Mouse (Mus musculus) left cerebral cortex, postnatal 36 days (tissue): ENCODE results near the gene Fads6. TPM values are rescaled to one million over a fixed set of nuclear protein-coding genes. Genes with fewer than 3 reads are reported as not detected.
A peak's percentile ranks its signal among the peaks of the same experiment; 100 is the strongest.

Experiments
- DNase-seq, 2 experiments: peaks; one replicate each; pipeline ENCODE4 v3.0.0; 2021 to 2022; ENCODE audit warnings: low spot score in 2 of 2, mixed read lengths in 1 of 2
- intact Hi-C: fragments of 180-260 bp; cut with DNase I; formaldehyde crosslinking; loops from one replicate; pipeline ENCODE4 v1.15.1; 2025
- total RNA-seq, 2 experiments: library from RNA; stranded (reverse); gene quantifications; 2 replicates each; pipeline ENCODE4 v1.2.3; 2021

Fads6 gene
- total RNA-seq, 2 experiments from 2014 or later: 12.7 to 13.0 TPM

DNA sequence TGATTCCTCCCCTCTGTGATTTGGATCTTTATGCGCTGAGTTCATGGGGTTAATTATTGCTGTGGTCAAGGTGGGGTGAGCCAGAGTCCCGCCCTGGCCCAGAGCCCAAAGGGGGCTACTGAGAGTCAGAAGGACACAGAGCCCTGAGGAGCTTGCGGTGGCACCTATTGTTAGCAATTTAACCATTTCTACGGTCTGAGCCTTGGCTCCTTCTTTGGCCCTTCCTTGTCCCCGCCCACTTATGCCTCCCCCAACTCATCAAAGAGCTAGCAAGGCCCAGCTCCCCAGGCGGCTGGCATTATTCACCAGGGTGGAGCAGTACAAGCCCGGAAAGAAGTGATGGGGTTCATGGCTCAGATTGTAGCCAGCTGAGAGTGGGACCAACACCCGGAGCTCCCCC lies 9.4 kb upstream of the Fads6 start, which contains the start of gene Otop2:
TSS of gene Otop2 (plus strand) at position 301 of the 400 bp plus-strand sequence.
- intact Hi-C loops: no loop called here
- DNase-seq: no peak

DNA sequence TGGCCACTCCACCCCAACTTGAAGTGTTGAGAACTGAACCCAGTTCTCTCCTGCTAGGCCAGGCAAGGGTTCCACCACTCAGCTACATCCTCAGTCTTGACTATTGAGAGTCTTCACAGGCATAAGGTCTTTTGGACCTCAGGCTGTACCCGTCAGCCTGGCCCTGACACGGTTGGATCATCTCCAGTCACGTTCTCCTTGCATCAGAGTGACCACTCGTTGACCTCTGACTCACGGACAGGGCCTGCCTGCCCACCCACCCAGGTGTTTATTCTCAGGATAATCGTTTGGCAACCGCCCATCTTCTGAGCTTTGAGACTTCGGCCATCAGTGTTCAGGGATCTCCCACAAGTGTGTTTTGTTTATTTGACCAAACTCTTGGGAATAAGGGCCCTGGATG lies 5.7 kb upstream of the Fads6 start:
- DNase-seq: no peak
- intact Hi-C loops: no loop called here

DNA sequence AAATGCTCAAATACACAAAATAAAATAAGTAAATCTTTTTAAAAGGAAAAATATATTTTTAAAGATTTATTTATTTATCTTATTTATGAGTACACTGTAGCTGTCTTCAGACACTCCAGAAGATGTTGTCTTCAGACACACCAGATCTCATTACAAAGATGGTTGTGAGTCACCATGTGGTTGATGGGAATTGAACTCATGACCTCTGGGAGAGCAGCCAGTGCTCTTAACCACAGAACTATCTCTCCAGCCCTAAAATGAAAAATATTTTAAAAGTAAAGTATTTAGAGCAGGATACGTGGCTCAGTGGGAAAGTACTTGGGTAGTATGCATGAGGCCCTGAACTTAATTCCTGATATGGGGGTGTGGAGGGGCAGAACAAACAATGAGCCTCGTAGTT lies 3.9 kb upstream of the Fads6 start:
- no peak for DNase-seq
- intact Hi-C loops: no loop called here

DNA sequence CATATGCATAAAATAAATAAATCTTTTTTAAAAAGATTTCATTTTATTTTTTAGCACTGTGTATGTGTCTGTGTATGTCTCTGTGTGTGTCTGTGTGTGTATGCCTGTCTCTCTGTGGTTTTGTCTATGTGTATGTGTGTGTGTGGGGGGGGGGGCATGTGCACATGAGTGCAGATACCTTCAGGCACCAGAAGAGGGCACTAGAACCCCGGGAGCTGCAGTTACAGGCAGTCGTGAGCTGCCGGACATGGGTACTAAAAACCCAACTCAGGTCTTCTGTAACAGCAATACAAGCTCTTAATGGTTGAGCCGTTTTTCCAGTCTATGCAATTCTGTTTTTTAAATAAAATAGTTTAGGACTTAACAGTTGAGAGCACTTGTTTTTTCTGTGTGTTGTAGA lies 3.3 kb upstream of the Fads6 start:
- DNase-seq: no peak
- intact Hi-C loops: no loop called here

DNA sequence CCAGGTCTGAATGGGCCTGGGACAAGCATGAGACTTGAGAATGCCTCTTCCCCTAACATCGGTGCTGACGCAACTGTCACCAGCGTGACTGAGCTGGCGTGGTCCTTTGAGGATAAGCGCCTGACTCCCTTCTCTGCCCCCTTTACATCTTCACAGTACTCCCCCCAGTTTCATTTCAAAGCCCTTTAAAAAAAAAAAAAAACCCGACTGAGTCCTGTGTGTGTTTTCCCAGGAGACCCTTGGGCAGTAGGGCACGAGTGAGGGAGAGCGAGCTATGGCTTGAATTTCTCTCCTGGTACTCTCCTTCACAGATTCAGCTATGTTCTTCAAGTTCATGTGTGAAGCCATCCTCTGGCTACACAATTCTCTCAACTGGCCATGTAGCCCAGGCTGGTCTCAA lies 697 bp upstream of the Fads6 start:
- DNase-seq: no peak
- intact Hi-C loops: no loop called here

DNA sequence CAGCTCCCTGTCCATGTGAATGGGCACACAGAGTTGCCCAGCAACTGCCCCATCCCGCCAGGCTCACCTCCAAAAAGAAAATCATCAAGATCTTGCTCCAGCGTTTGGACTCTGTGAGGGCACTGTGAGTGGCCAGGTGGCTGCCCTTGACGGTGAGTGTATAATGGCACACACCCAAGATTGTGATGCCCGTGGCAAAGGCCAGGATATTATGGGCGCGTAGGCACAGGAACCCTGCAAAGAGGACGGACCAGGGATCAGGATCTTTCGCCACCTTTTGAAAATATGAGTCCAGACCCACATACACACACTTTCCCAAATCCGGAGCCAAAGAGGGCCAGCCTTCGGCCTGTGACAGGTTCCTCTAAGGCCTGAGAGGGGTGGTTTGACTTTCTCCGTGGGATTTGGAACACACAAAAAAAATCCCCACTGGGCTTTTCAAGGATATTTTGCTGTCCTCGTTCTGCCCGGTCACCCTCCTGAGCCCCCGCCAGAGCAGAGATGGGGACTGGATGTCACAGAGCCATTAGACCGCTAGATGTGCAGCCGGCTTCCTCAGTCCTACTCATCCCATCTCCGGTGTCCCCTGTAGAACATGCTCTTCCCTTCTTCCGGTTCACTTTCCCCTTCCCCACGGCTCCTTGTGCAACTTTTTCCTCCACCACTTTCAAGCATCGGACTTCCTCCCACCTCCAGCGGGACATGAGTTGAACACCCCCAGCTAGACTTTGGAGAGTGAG lies 822 bp downstream of the Fads6 start:
- no peak for DNase-seq
- intact Hi-C loops: no loop called here

DNA sequence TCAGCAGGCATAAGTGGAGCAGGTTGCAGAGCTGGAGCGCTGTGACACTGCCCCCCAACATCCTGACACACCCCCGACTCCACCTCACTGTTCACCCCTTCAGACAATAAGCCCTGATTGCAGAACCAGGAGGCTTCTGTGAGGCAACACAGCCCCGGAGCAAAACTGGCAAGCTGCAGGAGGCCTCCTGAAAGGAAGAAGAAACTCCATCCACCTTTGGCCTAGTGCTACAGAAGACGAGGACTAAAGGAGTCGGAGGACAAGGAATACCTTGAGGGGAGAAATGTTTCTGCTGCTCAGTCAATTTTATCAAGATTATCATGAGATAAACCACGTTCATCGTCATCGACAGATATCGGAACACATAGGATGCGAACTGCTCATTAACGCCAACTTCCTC lies 1.5 kb downstream of the Fads6 start:
- no peak for DNase-seq
- intact Hi-C loops: no loop called here

DNA sequence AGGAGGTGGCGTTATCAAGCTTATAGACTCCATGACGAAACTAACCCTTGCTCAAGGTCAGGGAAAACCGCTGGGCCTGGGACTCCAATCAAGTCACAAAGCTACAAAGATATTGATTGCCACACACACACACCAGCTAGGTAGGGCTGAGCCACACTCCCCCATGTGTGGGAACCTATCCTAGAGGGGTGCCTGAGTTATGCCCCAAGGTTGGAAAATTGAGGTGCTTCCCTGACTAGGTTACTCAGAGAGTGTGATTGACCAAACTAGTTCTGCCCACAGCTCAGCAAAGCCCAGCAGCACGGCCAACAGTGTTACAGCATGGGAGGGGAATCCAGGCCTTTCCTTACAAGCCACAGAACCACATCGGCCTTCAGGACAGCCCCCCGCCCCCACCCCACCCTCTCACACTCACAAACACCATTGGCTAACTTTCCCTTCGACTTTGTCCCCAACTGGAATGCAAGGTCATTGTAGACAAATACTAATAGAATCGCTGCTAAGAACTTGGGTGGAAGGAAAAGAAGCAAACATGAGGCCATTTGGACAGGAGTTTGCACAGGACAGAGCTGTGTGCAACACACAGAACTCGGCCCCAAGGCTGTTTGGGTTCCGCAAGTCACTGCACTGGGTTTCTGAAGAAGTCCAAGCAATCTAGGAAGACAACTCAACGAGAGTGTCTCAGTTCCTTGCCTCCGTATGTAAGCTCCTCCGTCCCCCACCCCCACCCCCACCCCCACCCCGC lies 4.7 kb downstream of the Fads6 start:
- intact Hi-C loops: no loop called here
- no peak for DNase-seq

DNA sequence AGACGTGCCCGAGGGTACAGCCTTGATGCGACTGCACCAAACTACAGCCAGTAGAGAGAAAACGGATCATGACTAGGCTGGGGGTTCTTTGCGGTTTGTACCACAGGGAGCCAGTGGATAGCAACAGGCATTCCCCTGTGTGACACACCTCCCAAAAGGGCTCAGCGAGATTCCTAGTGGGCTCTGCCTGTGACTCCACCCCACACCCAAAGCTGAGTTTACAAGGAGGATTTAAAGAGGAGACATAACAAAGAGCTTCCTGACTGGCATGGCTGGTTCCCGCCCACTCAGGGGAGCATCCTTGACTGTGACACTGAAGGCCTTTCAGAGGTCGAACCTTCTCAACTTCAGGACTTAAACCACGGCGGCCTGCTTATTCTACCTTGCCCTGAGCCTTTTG lies 6.0 kb downstream of the Fads6 start:
- no peak for DNase-seq
- intact Hi-C loops: no loop called here

DNA sequence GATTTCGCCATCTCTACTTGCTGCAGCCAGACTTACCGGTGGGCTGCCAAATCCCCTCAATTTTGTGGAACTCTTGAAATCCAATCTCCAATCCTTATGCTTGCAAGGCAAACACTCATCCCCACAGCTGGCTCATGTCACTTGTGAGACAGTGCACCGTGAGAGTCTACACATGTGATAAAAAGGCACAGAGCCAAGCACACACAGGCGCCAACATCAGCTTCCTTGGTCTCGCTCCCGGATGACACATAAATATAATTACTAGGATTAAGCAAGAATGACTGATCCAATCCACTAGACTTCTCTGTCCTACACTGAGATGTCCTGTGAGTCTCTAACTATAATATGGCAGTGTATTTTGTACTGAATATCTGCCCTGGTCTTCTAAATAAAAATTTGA lies 6.5 kb downstream of the Fads6 start:
- DNase-seq: no peak

DNA sequence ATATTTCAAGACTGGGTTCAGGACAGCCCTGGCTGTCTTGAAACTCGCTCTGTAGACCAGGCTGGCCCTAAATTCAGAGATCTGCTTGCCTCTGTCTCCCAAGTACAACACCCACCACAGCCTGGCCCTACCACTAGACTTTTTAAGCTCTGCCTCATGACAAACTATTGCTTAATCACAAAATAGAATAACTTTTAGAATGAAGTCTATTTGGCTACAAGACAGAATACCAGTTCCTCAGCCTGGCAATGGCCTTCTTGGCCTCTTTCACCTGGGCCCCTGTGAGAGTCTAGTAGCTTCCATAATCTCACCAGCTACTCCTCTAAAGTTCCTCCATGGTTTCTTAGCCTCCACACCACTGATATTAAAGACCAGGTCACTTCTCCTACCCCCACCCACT lies 7.1 kb downstream of the Fads6 start:
- DNase-seq: no peak
- intact Hi-C loops: no loop called here

More for the DNA sequence above, 6.5 kb downstream of the Fads6 start:
- intact Hi-C loops: no loop called here

DNA sequence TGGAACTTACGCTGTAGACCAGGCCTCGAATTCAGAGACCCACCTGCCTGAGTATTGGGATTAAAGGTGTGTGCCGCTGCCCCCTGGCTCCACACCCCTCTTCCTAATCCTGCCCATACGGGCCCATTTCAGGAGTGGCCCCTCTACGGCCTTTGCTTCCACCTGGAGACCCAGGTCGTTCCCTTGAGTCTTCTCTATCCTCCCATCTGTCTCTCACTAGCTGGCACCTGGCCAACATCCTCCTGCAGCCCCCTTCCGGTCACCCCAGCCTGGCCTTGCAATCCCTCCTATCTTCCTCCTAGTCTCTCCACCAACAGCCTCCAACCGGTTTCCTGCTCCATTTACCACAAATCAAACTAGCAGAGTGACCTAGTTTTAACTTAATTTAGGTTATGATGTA lies 7.6 kb downstream of the Fads6 start:
- DNase-seq: no peak
- intact Hi-C loops: no loop called here

DNA sequence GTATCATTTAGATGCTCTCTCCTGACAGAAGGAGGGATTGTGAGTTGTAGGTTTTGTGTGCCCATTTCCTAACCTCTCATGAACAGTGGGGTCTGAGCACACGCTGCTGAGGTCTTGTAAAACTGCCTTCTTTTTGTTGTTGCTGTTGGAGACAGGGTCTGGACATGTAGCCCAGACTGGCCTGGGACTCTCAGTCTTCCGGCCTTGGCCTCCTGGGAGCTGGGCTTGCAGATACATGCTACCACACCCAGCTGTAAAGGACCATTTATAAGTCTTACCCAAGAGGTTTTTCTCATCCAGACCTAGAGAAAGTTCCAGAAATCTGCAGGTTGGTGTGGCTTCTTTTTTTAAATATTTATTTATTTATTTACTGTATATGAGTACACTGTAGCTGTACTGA lies 9.2 kb downstream of the Fads6 start:
- intact Hi-C loops: no loop called here
- DNase-seq: no peak

DNA sequence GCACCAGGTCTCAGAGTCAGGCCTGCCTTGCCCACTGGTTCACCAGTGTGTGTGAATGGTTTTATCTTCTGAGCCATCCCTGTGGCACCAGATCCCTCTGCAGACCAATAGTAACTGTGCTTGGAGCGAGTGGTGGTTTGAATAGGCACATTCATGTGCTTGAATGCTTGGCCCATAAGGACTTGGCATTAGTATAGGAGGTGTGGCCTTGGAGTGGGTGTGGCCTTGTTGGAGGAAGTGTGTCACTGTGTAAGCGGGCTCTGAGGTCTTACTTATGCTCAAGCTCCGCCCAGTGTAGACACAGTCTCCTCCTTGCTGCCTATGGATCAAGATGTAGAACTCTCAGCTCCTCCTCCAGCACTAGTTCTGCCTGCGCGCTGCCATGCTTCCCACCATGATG lies 10.1 kb downstream of the Fads6 start:
- intact Hi-C loops: no loop called here
- no peak for DNase-seq

DNA sequence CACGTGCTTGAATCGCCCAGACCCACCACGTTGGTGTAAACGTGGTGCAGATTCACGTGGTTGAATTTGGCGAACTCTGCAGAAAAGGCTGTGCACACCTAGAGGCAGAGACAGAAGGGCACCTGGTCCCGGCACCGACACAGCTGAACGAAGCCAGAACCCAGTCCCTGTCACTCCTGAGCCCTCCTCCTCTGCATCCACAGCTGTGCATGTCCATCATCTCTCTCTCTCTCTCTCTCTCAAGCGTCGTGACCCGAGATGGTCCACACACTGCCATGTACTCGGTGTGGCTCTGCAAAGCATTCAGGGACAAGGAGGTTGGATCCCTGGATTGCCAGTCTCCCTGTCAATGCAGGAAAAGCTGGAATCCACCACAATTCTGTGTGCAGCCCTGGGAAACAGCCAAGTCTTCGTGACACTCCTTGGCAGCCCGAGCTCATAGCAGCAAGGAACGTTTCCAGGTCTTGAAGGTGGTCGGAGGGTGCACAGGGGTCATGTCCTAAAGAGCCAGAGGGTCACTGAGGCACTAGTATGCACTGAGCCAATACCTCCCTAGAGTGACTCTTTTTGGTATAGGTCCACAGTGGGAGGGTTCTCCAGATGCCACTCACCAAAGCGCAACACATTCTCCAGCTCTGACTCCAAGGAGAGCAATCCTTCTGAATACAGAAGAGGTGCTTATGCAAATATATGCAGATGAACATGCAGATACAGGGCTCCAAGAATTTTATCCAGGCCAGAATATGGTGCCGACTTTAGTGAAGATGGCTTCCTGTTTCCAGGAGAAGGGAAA lies 11.1 kb downstream of the Fads6 start:
- intact Hi-C loops: no loop called here
- DNase-seq: peak in 1 of 2 experiments; percentile 28

DNA sequence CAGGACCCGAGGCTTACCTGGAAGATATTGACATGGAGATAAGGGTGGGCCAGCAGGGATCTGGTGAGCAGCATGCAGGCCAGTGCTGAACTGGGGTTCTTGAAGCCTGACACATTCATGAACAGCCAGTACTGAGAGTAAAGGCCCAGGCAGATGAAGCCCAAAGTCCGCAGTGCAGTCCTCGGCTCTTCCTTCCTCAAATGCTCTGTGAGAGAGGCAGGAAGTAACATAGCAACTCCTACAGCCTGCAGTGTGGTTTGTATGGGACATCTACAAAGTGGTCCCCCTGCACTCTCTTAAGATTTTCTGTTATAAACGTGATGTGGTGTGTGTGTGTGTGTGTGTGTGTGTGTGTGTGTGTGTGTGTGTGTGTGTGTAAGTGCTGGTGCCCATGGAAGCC lies 12.2 kb downstream of the Fads6 start:
- intact Hi-C loops: no loop called here
- DNase-seq: no peak

DNA sequence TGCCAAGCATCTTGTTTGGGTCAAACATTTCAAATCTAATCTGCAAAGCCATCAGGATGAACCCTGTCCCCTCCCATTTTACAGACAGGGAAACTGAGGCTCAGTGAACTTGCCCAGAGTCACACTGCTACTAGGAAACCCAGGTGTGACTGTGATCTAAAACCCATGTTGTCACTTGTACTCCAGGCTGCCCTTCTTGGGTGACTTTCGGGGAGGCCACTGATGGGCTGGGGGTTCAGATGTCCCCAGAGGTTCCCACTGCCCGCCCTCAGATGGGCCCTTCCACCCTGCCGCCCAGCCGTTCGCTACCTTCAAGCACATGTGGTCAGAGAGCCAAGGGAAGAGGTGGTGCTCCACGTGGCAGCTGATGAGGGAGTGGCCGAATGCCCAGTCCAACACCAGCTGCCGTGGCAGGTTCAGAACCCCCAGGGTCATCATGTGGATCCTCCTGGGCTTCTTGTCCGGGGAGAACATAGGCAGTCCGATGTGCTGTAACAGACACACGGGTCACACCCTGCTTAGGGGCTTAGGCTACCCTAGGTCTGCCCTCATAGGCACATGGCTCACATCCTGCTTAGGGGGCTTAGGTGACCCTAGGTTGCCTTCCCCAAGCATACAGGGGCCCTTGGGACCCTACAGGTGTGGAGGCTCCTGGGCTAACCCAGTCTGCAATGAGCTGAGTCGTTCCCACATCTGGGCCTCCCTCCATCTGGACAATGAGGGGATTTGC lies 13.4 kb downstream of the Fads6 start:
- DNase-seq: no peak
- intact Hi-C loops: no loop called here

DNA sequence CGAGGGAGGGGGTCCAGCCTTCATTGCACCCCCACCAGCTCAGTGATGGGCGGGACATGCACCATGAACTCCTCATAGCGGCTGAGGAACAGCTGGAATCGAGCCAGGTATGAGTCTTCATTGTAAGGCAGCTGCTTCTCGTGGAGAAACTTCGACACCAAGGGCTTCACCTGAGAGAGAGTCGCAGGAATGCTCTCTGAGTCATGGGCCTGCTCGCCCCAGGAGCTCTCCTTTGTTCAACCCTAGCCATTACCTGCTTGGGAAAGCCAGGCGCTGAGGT lies 14.0 kb downstream of the Fads6 start:
- intact Hi-C loops: no loop called here
- DNase-seq: no peak

DNA sequence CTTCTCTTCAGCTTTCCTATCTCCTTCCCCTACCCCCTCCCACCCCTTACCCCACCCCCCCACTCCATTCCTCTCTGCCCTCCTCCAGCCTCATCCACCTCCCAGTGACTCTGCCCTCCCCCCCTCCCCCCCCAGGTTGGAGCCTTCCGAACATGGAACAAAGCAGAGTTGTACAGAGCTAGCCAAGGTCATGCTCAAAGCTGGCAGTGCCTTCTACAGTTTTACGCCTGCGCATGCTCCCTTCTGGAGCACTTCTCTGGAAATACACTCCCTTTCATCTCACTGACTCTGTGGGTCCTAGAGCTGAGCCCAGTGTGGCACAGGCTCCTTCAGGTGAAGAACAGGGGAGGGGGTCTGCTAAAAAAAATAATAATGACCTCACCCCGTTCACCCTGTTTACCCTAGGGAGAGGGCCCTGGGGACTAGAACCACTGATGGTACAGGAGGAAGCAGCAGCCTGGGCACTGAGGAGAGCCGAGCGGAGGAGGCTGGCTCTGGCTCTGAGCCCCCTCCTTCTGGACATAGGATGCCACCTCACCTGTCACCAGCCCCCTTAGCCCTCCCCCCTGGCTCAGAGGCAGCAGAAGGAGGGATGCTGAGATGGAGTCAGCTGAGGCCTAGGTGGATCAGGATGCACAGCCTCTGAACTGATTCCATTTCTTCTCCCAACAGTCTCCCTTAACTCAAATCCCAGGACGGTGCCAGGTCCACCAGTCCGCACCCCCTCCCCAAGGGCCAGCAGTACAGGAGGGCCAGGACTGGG lies 14.6 kb downstream of the Fads6 start:
- intact Hi-C loops: no loop called here
- no peak for DNase-seq

DNA sequence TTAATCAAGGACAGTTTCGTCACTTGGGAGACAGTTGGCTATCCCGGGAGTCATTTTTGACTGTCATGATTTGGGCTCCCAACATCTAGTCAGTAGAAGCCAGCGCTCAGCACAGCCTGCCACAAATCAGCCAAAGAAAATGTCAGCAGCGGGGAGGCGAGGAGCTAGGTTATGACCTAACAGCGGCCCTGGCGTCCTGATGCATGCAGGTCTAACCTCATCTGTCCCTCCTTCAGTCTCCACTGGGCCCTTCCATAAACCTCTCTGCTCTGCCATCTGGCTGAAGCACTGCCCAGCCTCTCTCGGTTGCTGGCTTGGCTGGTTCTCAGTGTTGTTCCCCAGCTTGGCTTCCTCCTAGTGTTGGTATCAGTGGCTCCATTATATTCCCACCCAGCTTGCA lies 15.2 kb downstream of the Fads6 start:
- DNase-seq: no peak
- intact Hi-C loops: no loop called here
